Mouse (Mus musculus) skeletal muscle tissue, adult 2 months (tissue): ENCODE measurements around the gene Mmp8.

Experiments
- DNase-seq: peaks from one replicate; pipeline ENCODE4 v3.0.0-alpha.2; 2012; ENCODE audit warnings: low read depth, low spot score

Gene Mmp8

GRCm38 (mm10) chr9:7593272-7593812, 35.1 kb downstream of the Mmp8 start:
- DNase-seq: no peak

GRCm38 (mm10) chr9:7594816-7595540, 36.7 kb downstream of the Mmp8 start:
- peak; percentile 92 for DNase-seq

- peak; percentile 25 for DNase-seq
Measured at GRCm38 (mm10) chr9:7602982-7603742, 44.9 kb downstream of the Mmp8 start.

GRCm38 (mm10) chr9:7604005-7604404, 45.7 kb downstream of the Mmp8 start:
- no peak for DNase-seq

GRCm38 (mm10) chr9:7605638-7606037, 47.4 kb downstream of the Mmp8 start:
- no peak for DNase-seq
